Mouse (Mus musculus) CH12.LX (cell line): ENCODE data around the gene Chrm1. TPM values are rescaled to one million over a fixed set of nuclear protein-coding genes. Genes with fewer than 3 reads are reported as not detected.

ENCODE experiments used
- DNase-seq: peaks from one replicate; pipeline ENCODE4 v3.0.0-alpha.2; 2013; ENCODE audit errors: extremely low read depth
- H3K27ac ChIP-seq: 2 replicates; pipeline ENCODE4 v1.5.1; 2012; ENCODE audit warnings: low read depth, mild to moderate bottlenecking, control low read depth, moderate library complexity; ENCODE audit not compliant: insufficient read depth
- H3K27me3 ChIP-seq: replicated peaks from 2 replicates; pipeline ENCODE3; 2012; ENCODE audit warnings: inconsistent platforms
- H3K36me3 ChIP-seq, 2 experiments: replicated peaks in 1 of 2; 2 replicates each; pipeline versions ENCODE3 to v1.6.1; 2012; ENCODE audit warnings: inconsistent platforms in 1 of 2, low read length in 1 of 2, mild to moderate bottlenecking in 1 of 2, mixed read lengths in 1 of 2, moderate library complexity in 1 of 2; ENCODE audit not compliant: control insufficient read depth in 1 of 2, insufficient read depth in 1 of 2
- H3K4me1 ChIP-seq, 2 experiments: 2 replicates each; pipeline ENCODE4 v1.6.1; 2012; ENCODE audit warnings: inconsistent platforms in 1 of 2, moderate library complexity in 1 of 2; ENCODE audit not compliant: insufficient read depth in 2 of 2, control insufficient read depth in 1 of 2
- H3K4me2 ChIP-seq: 2 replicates; pipeline ENCODE4 v1.6.1; 2012; ENCODE audit warnings: low read depth, mild to moderate bottlenecking, control low read depth; ENCODE audit not compliant: poor library complexity, insufficient read depth, severe bottlenecking
- H3K4me3 ChIP-seq, 3 experiments: fragments of 150-350 bp in 1 of 3; sonication (generic) in 1 of 3; replicated peaks in 1 of 3; 2 replicates each; pipeline versions ENCODE3 to v1.5.1; 2011 to 2012; ENCODE audit warnings: low read depth in 2 of 3, low read length in 2 of 3, mild to moderate bottlenecking in 2 of 3, moderate library complexity in 2 of 3, control low read depth in 1 of 3, improper control_type of control experiment in 1 of 3, inconsistent platforms in 1 of 3, mixed read lengths in 1 of 3; ENCODE audit not compliant: poor library complexity in 1 of 3
- H3K79me2 ChIP-seq: replicated peaks from 2 replicates; pipeline ENCODE4 v1.6.1; 2012; ENCODE audit warnings: mild to moderate bottlenecking, moderate library complexity; ENCODE audit not compliant: control insufficient read depth, poor library complexity, insufficient read depth, severe bottlenecking; ENCODE audit errors: extremely low read depth
- H3K9ac ChIP-seq: 2 replicates; pipeline ENCODE4 v1.6.1; 2012; ENCODE audit warnings: low read depth, mild to moderate bottlenecking, control low read depth, moderate library complexity; ENCODE audit not compliant: insufficient read depth
- H3K9me3 ChIP-seq: replicated peaks from 2 replicates; pipeline ENCODE3; 2012; ENCODE audit warnings: low read length, inconsistent platforms, mixed read lengths
- BHLHE40 ChIP-seq: IDR thresholded peaks from 2 replicates; pipeline ENCODE4 v1.6.1; 2011; ENCODE audit warnings: mild to moderate bottlenecking, low read depth, low read length, improper control_type of control experiment
- CHD1 ChIP-seq: IDR thresholded peaks from 2 replicates; pipeline ENCODE4 v1.6.1; 2012; ENCODE audit warnings: low read depth, low read length, improper control_type of control experiment, inconsistent platforms
- CHD2 ChIP-seq: IDR thresholded peaks from 2 replicates; pipeline ENCODE4 v1.6.1; 2011; ENCODE audit warnings: low read length, improper control_type of control experiment
- CTCF ChIP-seq, 2 experiments: IDR thresholded peaks in 1 of 2; conservative IDR thresholded peaks in 1 of 2; 2 replicates each; pipeline ENCODE4 v1.5.1; 2011 to 2012; ENCODE audit warnings: low read depth in 2 of 2, low read length in 2 of 2, improper control_type of control experiment in 1 of 2, inconsistent platforms in 1 of 2, mild to moderate bottlenecking in 1 of 2, moderate library complexity in 1 of 2
- E2F4 ChIP-seq: IDR thresholded peaks from 2 replicates; pipeline ENCODE4 v1.6.1; 2011; ENCODE audit warnings: low read depth, low read length, improper control_type of control experiment; ENCODE audit not compliant: insufficient replicate concordance
- ELF1 ChIP-seq: IDR thresholded peaks from 2 replicates; pipeline ENCODE4 v1.6.1; 2014; ENCODE audit warnings: low read depth, mild to moderate bottlenecking, inconsistent platforms, low read length, improper control_type of control experiment
- IRF4 ChIP-seq: IDR thresholded peaks from 2 replicates; pipeline ENCODE4 v1.6.1; 2014; ENCODE audit warnings: low read depth, mild to moderate bottlenecking, inconsistent platforms, low read length, improper control_type of control experiment
- JUND ChIP-seq: conservative IDR thresholded peaks from 2 replicates; pipeline ENCODE4 v1.6.1; 2011; ENCODE audit warnings: low read depth, low read length, improper control_type of control experiment
- KAT2A ChIP-seq: IDR thresholded peaks from 2 replicates; pipeline ENCODE4 v1.6.1; 2012; ENCODE audit warnings: low read length, improper control_type of control experiment, inconsistent platforms; ENCODE audit not compliant: insufficient replicate concordance
- MAX ChIP-seq: IDR thresholded peaks from 2 replicates; pipeline ENCODE4 v1.6.1; 2011; ENCODE audit warnings: low read length, improper control_type of control experiment
- MAZ ChIP-seq: IDR thresholded peaks from 2 replicates; pipeline ENCODE4 v1.6.1; 2012; ENCODE audit warnings: low read depth, mild to moderate bottlenecking, inconsistent platforms, low read length, improper control_type of control experiment, moderate library complexity
- MXI1 ChIP-seq: IDR thresholded peaks from 2 replicates; pipeline ENCODE4 v1.6.1; 2011; ENCODE audit warnings: mild to moderate bottlenecking, low read depth, low read length, improper control_type of control experiment
- MYC ChIP-seq: IDR thresholded peaks from 2 replicates; pipeline ENCODE4 v1.6.1; 2011; ENCODE audit warnings: low read depth, mild to moderate bottlenecking, improper control_type of control experiment, low read length
- PAX5 ChIP-seq: IDR thresholded peaks from 2 replicates; pipeline ENCODE4 v1.6.1; 2012; ENCODE audit warnings: low read length, inconsistent platforms, mixed read lengths
- POLR2A ChIP-seq: IDR thresholded peaks from 2 replicates; pipeline ENCODE4 v1.6.1; 2011; ENCODE audit warnings: low read depth, mild to moderate bottlenecking, improper control_type of control experiment, low read length
- POLR2AphosphoS2 ChIP-seq: IDR thresholded peaks from 2 replicates; pipeline ENCODE4 v1.6.1; 2011; ENCODE audit warnings: low read depth, low read length, improper control_type of control experiment
- RCOR1 ChIP-seq: conservative IDR thresholded peaks from 2 replicates; pipeline ENCODE4 v1.6.1; 2012; ENCODE audit warnings: low read depth, mild to moderate bottlenecking, inconsistent platforms, low read length, improper control_type of control experiment
- SIN3A ChIP-seq: IDR thresholded peaks from 2 replicates; pipeline ENCODE4 v1.6.1; 2012; ENCODE audit warnings: low read length, improper control_type of control experiment, inconsistent platforms
- SMC3 ChIP-seq: IDR thresholded peaks from 2 replicates; pipeline ENCODE4 v1.6.1; 2011; ENCODE audit warnings: low read depth, low read length, improper control_type of control experiment
- TCF12 ChIP-seq: IDR thresholded peaks from 2 replicates; pipeline ENCODE4 v1.6.1; 2014; ENCODE audit warnings: low read depth, mild to moderate bottlenecking, inconsistent platforms, low read length, improper control_type of control experiment
- ZC3H11A ChIP-seq: IDR thresholded peaks from 2 replicates; pipeline ENCODE4 v1.6.1; 2012; ENCODE audit warnings: low read depth, mild to moderate bottlenecking, inconsistent platforms, low read length, improper control_type of control experiment
- ZMIZ1 ChIP-seq: IDR thresholded peaks from 2 replicates; pipeline ENCODE4 v1.6.1; 2012; ENCODE audit warnings: low read depth, mild to moderate bottlenecking, inconsistent platforms, low read length, improper control_type of control experiment
- ZNF384 ChIP-seq: IDR thresholded peaks from 2 replicates; pipeline ENCODE4 v1.6.1; 2012; ENCODE audit warnings: low read depth, low read length, improper control_type of control experiment, inconsistent platforms
- dilution Hi-C: fragments of 300-500 bp; cut with MboI; formaldehyde crosslinking; loops from 2 replicates; pipeline ENCODE4 v1.14.3; 2020; ENCODE audit warnings: low sequenced_read_pairs; ENCODE audit not compliant: extremely low pct_unique_long_range_greater_than_20kb, extremely low pct_ligation_motif_present
- in situ Hi-C: fragments of 300-500 bp; cut with MboI; formaldehyde crosslinking; loops from 3 replicates; pipeline ENCODE4 v1.14.3; 2019; ENCODE audit warnings: low sequenced_read_pairs, low pct_ligation_motif_present, low pct_unique_long_range_greater_than_20kb, mixed read lengths
- polyA plus RNA-seq: library from polyadenylated mRNA; unstranded; fragments of >175 nt; gene quantifications from 2 replicates; pipeline ENCODE4 v1.2.1, GENCODE M21; 2012; ENCODE audit warnings: low read depth; ENCODE audit not compliant: insufficient read length
- total RNA-seq, 2 experiments: library from RNA; depleted of rRNA; stranded (reverse); fragments of 300-350 nt in 1 of 2; fragments of >200 nt in 1 of 2; gene quantifications; 2 replicates each; pipeline ENCODE4 v1.2.3; 2012 to 2014

Chrm1 gene
- total and polyA plus RNA-seq, 3 experiments, result not detected

- no peak for TF ChIP-seq CHD1
- TF ChIP-seq MXI1, result peak; percentile 73
- TF ChIP-seq RCOR1, result no peak
- TF ChIP-seq ZC3H11A, result no peak
- no peak for TF ChIP-seq SMC3
- no peak for TF ChIP-seq BHLHE40
- TF ChIP-seq MAX, result peak; percentile 97
- peak; percentile 98 for TF ChIP-seq POLR2A
- peak; percentile 95 for TF ChIP-seq TCF12
- TF ChIP-seq MAZ, result no peak
- TF ChIP-seq CTCF (conservative IDR thresholded peaks at IDR 0.05 in 1 of 2, IDR thresholded peaks at IDR 0.05 in 1 of 2; ENCODE audit: low read depth in 2 of 2, low read length in 2 of 2), result no peak
- TF ChIP-seq JUND, result peak; percentile 30; the same call in 1 of the 2 replicates
- peak; percentile 83; the same call in 1 of the 2 replicates for TF ChIP-seq KAT2A
- TF ChIP-seq SIN3A, result peak; percentile 85; the same call in 1 of the 2 replicates
- peak; percentile 99 for TF ChIP-seq POLR2AphosphoS2
- TF ChIP-seq ZNF384, result peak; percentile 84
- TF ChIP-seq, all 38 proteins: peak for 20
Observed at GRCm38 (mm10) chr19:8722907-8723573, 59.5 kb downstream of the Chrm1 start, which contains the start of gene Slc3a2 (continued).

GRCm38 (mm10) chr19:8723574-8724346, 60.2 kb downstream of the Chrm1 start:
- H3K36me3 ChIP-seq, result peaks cover 26 to 34% of the 10 kb centered on the region in 2 experiments
- DNase-seq, result no peak
- in situ Hi-C loops (no loop called here), dilution Hi-C loops (no loop called here)
- no peaks in the 10 kb centered on the region for H3K27me3 ChIP-seq
- peak overlapping the region; percentile 100; the same call in 1 of the 2 replicates for H3K4me2 ChIP-seq
- no peaks in the 10 kb centered on the region for H3K9me3 ChIP-seq
- peaks cover 2 to 34% of the 10 kb centered on the region in 2 experiments; a peak in 3 of 4 replicates for H3K4me1 ChIP-seq
- peaks cover 40% of the 10 kb centered on the region for H3K79me2 ChIP-seq
- peak overlapping the region; percentile 100 for H3K9ac ChIP-seq
- TF ChIP-seq MXI1 (peak; percentile 15; the same call in 1 of the 2 replicates), JUND (0 out of 2 replicates have a peak, but pooled peaks have one; percentile 32), MAZ (0 out of 2 replicates have a peak, but pooled peaks have one; percentile 61), E2F4 (no peak), CHD2 (0 out of 2 replicates have a peak, but pooled peaks have one; percentile 32), ZMIZ1 (peak; percentile 48; the same call in 1 of the 2 replicates), POLR2AphosphoS2 (peak; percentile 96), POLR2A (peak; percentile 35), ZNF384 (peak; percentile 43; the same call in 1 of the 2 replicates), RCOR1 (peak; percentile 58; the same call in 1 of the 2 replicates), CHD1 (peak; percentile 97), MYC (no peak), PAX5 (no peak), ELF1 (0 out of 2 replicates have a peak, but pooled peaks have one; percentile 1), IRF4 (no peak)
- H3K27ac ChIP-seq, result peak overlapping the region; percentile 67
- peak overlapping the region; percentile 72 to 99 (median 81) for H3K4me3 ChIP-seq
